Mouse (Mus musculus) heart, postnatal 0 days (tissue): ENCODE measurements around the gene Bco1.

ENCODE experiments used
- CTCF ChIP-seq: IDR thresholded peaks from 2 replicates; pipeline ENCODE4 v1.5.1; 2016; ENCODE audit warnings: antibody characterized with exemption, control low read depth, low read depth
- EP300 ChIP-seq: IDR thresholded peaks from 2 replicates; pipeline ENCODE4 v1.6.1; 2016; ENCODE audit warnings: antibody characterized with exemption, low read depth

DNA sequence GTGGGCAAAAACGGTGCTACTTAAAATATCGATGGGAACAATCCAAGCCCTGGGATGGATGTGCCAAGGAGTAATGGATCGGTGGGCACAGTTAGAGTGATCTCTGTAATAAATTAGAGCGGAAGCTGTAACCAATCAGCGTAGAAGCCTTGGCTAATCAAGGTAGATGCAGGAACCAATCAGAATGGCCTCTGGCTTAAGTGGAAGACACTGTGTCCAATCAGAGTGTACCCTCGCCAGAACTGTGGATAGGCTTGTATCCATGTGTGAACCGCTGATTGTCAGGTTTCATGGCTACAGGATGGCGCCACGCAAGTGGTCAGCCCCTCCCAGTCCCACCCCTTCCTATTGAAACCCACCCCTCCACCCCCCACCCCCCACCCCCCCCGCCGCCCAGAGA is 28.3 kb upstream of the Bco1 start:
- TF ChIP-seq CTCF (no peak), EP300 (no peak)
